Mouse (Mus musculus): ENCODE data around the gene Trpt1. TPM values are rescaled to one million over a fixed set of nuclear protein-coding genes. Genes with fewer than 3 reads are reported as not detected.
A peak's percentile ranks its signal among the peaks of the same experiment; 100 is the strongest.

Trpt1 gene
- polyA plus RNA-seq, 1 experiment, result 24.2 TPM

- H3K4me1 ChIP-seq (ENCODE audit: control insufficient read depth, insufficient read depth, low read length), result peaks cover 5% of the 10 kb centered on the region; the same call in 1 of the 2 replicates
- peak within 1 kb of the TSS; percentile 65 for H3K4me3 ChIP-seq (ENCODE audit: insufficient read depth, low read length)
- TF ChIP-seq CTCF (IDR thresholded peaks at IDR 0.05; ENCODE audit: extremely low read depth, insufficient read depth, low read length), result no peak
- peak; percentile 97 for TF ChIP-seq POLR2A (IDR thresholded peaks at IDR 0.05; ENCODE audit: extremely low read depth, insufficient read depth, low read length)
- peak within 1 kb of the TSS; percentile 78 for H3K27ac ChIP-seq (ENCODE audit: insufficient read depth, low read length)
These were observed 15.4 kb upstream of the Trpt1 start, which contains the start of gene Fkbp2 for GRCm38 (mm10) chr19:6980381-6981093. Gene Fkbp2, minus strand, starts transcription at chr19:6980501.

- Histone ChIP-seq H3K27ac (ENCODE audit: insufficient read depth, low read length) (no peak overlapping the region), H3K4me3 (ENCODE audit: insufficient read depth, low read length) (peak overlapping the region; percentile 65; the same call in 1 of the 2 replicates), H3K4me1 (ENCODE audit: control insufficient read depth, insufficient read depth, low read length) (peaks cover 4% of the 10 kb centered on the region; the same call in 1 of the 2 replicates)
- TF ChIP-seq CTCF (IDR thresholded peaks at IDR 0.05; ENCODE audit: extremely low read depth, insufficient read depth, low read length), result no peak
- TF ChIP-seq POLR2A (IDR thresholded peaks at IDR 0.05; ENCODE audit: extremely low read depth, insufficient read depth, low read length), result no peak
These were observed 14.5 kb upstream of the Trpt1 start for GRCm38 (mm10) chr19:6981465-6981864.

- Histone ChIP-seq H3K4me1 (ENCODE audit: control insufficient read depth, insufficient read depth, low read length) (peaks cover 4% of the 10 kb centered on the region; the same call in 1 of the 2 replicates), H3K27ac (ENCODE audit: insufficient read depth, low read length) (no peak overlapping the region), H3K4me3 (ENCODE audit: insufficient read depth, low read length) (no peak overlapping the region)
- TF ChIP-seq CTCF (IDR thresholded peaks at IDR 0.05; ENCODE audit: extremely low read depth, insufficient read depth, low read length) (no peak), POLR2A (IDR thresholded peaks at IDR 0.05; ENCODE audit: extremely low read depth, insufficient read depth, low read length) (no peak)
These were observed 12.3 kb upstream of the Trpt1 start for GRCm38 (mm10) chr19:6983621-6984020.

- Histone ChIP-seq H3K27ac (ENCODE audit: insufficient read depth, low read length) (no peak overlapping the region), H3K4me3 (ENCODE audit: insufficient read depth, low read length) (no peak overlapping the region), H3K4me1 (ENCODE audit: control insufficient read depth, insufficient read depth, low read length) (0 out of 2 replicates have a peak, but pooled peaks cover 2% of the 10 kb centered on the region)
- TF ChIP-seq POLR2A (IDR thresholded peaks at IDR 0.05; ENCODE audit: extremely low read depth, insufficient read depth, low read length) (no peak), CTCF (IDR thresholded peaks at IDR 0.05; ENCODE audit: extremely low read depth, insufficient read depth, low read length) (no peak)
These were observed 10.6 kb upstream of the Trpt1 start for GRCm38 (mm10) chr19:6985300-6985699.

- TF ChIP-seq POLR2A (IDR thresholded peaks at IDR 0.05; ENCODE audit: extremely low read depth, insufficient read depth, low read length) (no peak), CTCF (IDR thresholded peaks at IDR 0.05; ENCODE audit: extremely low read depth, insufficient read depth, low read length) (no peak)
- Histone ChIP-seq H3K27ac (ENCODE audit: insufficient read depth, low read length) (0 out of 2 replicates have a peak overlapping the region, but pooled peaks have one; percentile 92), H3K4me1 (ENCODE audit: control insufficient read depth, insufficient read depth, low read length) (0 out of 2 replicates have a peak, but pooled peaks cover 2% of the 10 kb centered on the region), H3K4me3 (ENCODE audit: insufficient read depth, low read length) (no peak overlapping the region; the same call in 1 of the 2 replicates)
These were observed 9.8 kb upstream of the Trpt1 start for GRCm38 (mm10) chr19:6985951-6986708.

GRCm38 (mm10) chr19:6987061-6987903 lies 8.6 kb upstream of the Trpt1 start, which contains the start of gene Vegfb:
Gene Vegfb, minus strand, starts transcription at chr19:6987651.
- no peak for TF ChIP-seq CTCF (IDR thresholded peaks at IDR 0.05; ENCODE audit: extremely low read depth, insufficient read depth, low read length)
- peak; percentile 36; the same call in 1 of the 2 replicates for TF ChIP-seq POLR2A (IDR thresholded peaks at IDR 0.05; ENCODE audit: extremely low read depth, insufficient read depth, low read length)
- Histone ChIP-seq H3K27ac (ENCODE audit: insufficient read depth, low read length) (peak within 1 kb of the TSS; percentile 92), H3K4me1 (ENCODE audit: control insufficient read depth, insufficient read depth, low read length) (0 out of 2 replicates have a peak, but pooled peaks cover 2% of the 10 kb centered on the region), H3K4me3 (ENCODE audit: insufficient read depth, low read length) (peak within 1 kb of the TSS; percentile 80)

GRCm38 (mm10) chr19:6987904-6988285 lies 8.0 kb upstream of the Trpt1 start:
- TF ChIP-seq CTCF (IDR thresholded peaks at IDR 0.05; ENCODE audit: extremely low read depth, insufficient read depth, low read length) (no peak), POLR2A (IDR thresholded peaks at IDR 0.05; ENCODE audit: extremely low read depth, insufficient read depth, low read length) (no peak)
- peak overlapping the region; percentile 78 for H3K27ac ChIP-seq (ENCODE audit: insufficient read depth, low read length)
- peak overlapping the region; percentile 80 for H3K4me3 ChIP-seq (ENCODE audit: insufficient read depth, low read length)
- H3K4me1 ChIP-seq (ENCODE audit: control insufficient read depth, insufficient read depth, low read length), result 0 out of 2 replicates have a peak, but pooled peaks cover 2% of the 10 kb centered on the region

- Histone ChIP-seq H3K4me3 (ENCODE audit: insufficient read depth, low read length) (no peak overlapping the region), H3K27ac (ENCODE audit: insufficient read depth, low read length) (no peak overlapping the region), H3K4me1 (ENCODE audit: control insufficient read depth, insufficient read depth, low read length) (0 out of 2 replicates have a peak, but pooled peaks cover 2% of the 10 kb centered on the region)
- TF ChIP-seq POLR2A (IDR thresholded peaks at IDR 0.05; ENCODE audit: extremely low read depth, insufficient read depth, low read length) (no peak), CTCF (IDR thresholded peaks at IDR 0.05; ENCODE audit: extremely low read depth, insufficient read depth, low read length) (no peak)
These were observed 6.7 kb upstream of the Trpt1 start for GRCm38 (mm10) chr19:6989251-6989650.
